Mouse (Mus musculus) CH12.LX (cell line): ENCODE measurements at regions not wholly inside any gene's neighbourhood (a gene's known extent, or its start where the extent isn't known, plus 50 kb on each side); places are given as distances from the start of the nearest gene placed in this dataset.

Experiments
- DNase-seq: peaks from one replicate; pipeline ENCODE4 v3.0.0-alpha.2; 2013; ENCODE audit errors: extremely low read depth
- H3K27ac ChIP-seq: 2 replicates; pipeline ENCODE4 v1.5.1; 2012; ENCODE audit warnings: low read depth, mild to moderate bottlenecking, control low read depth, moderate library complexity; ENCODE audit not compliant: insufficient read depth
- H3K27me3 ChIP-seq: replicated peaks from 2 replicates; pipeline ENCODE3; 2012; ENCODE audit warnings: inconsistent platforms
- H3K36me3 ChIP-seq, 2 experiments: replicated peaks in 1 of 2; 2 replicates each; pipeline versions ENCODE3 to v1.6.1; 2012; ENCODE audit warnings: inconsistent platforms in 1 of 2, low read length in 1 of 2, mild to moderate bottlenecking in 1 of 2, mixed read lengths in 1 of 2, moderate library complexity in 1 of 2; ENCODE audit not compliant: control insufficient read depth in 1 of 2, insufficient read depth in 1 of 2
- H3K4me1 ChIP-seq, 2 experiments: 2 replicates each; pipeline ENCODE4 v1.6.1; 2012; ENCODE audit warnings: inconsistent platforms in 1 of 2, moderate library complexity in 1 of 2; ENCODE audit not compliant: insufficient read depth in 2 of 2, control insufficient read depth in 1 of 2
- H3K4me2 ChIP-seq: 2 replicates; pipeline ENCODE4 v1.6.1; 2012; ENCODE audit warnings: low read depth, mild to moderate bottlenecking, control low read depth; ENCODE audit not compliant: poor library complexity, insufficient read depth, severe bottlenecking
- H3K4me3 ChIP-seq, 3 experiments: fragments of 150-350 bp in 1 of 3; sonication (generic) in 1 of 3; replicated peaks in 1 of 3; 2 replicates each; pipeline versions ENCODE3 to v1.5.1; 2011 to 2012; ENCODE audit warnings: low read depth in 2 of 3, low read length in 2 of 3, mild to moderate bottlenecking in 2 of 3, moderate library complexity in 2 of 3, control low read depth in 1 of 3, improper control_type of control experiment in 1 of 3, inconsistent platforms in 1 of 3, mixed read lengths in 1 of 3; ENCODE audit not compliant: poor library complexity in 1 of 3
- H3K79me2 ChIP-seq: replicated peaks from 2 replicates; pipeline ENCODE4 v1.6.1; 2012; ENCODE audit warnings: mild to moderate bottlenecking, moderate library complexity; ENCODE audit not compliant: control insufficient read depth, poor library complexity, insufficient read depth, severe bottlenecking; ENCODE audit errors: extremely low read depth
- H3K9ac ChIP-seq: 2 replicates; pipeline ENCODE4 v1.6.1; 2012; ENCODE audit warnings: low read depth, mild to moderate bottlenecking, control low read depth, moderate library complexity; ENCODE audit not compliant: insufficient read depth
- H3K9me3 ChIP-seq: replicated peaks from 2 replicates; pipeline ENCODE3; 2012; ENCODE audit warnings: low read length, inconsistent platforms, mixed read lengths
- BHLHE40 ChIP-seq: IDR thresholded peaks from 2 replicates; pipeline ENCODE4 v1.6.1; 2011; ENCODE audit warnings: mild to moderate bottlenecking, low read depth, low read length, improper control_type of control experiment
- CHD2 ChIP-seq: IDR thresholded peaks from 2 replicates; pipeline ENCODE4 v1.6.1; 2011; ENCODE audit warnings: low read length, improper control_type of control experiment
- ELF1 ChIP-seq: IDR thresholded peaks from 2 replicates; pipeline ENCODE4 v1.6.1; 2014; ENCODE audit warnings: low read depth, mild to moderate bottlenecking, inconsistent platforms, low read length, improper control_type of control experiment
- EP300 ChIP-seq: IDR thresholded peaks from 2 replicates; pipeline ENCODE4 v1.6.1; 2011; ENCODE audit warnings: low read length, improper control_type of control experiment
- ETS1 ChIP-seq: conservative IDR thresholded peaks from 2 replicates; pipeline ENCODE4 v1.6.1; 2012; ENCODE audit warnings: low read depth, mild to moderate bottlenecking, inconsistent platforms, low read length, improper control_type of control experiment, moderate library complexity
- HCFC1 ChIP-seq: IDR thresholded peaks from 2 replicates; pipeline ENCODE4 v1.6.1; 2012; ENCODE audit warnings: low read depth, mild to moderate bottlenecking, inconsistent platforms, low read length, improper control_type of control experiment
- JUN ChIP-seq: IDR thresholded peaks from 2 replicates; pipeline ENCODE4 v1.6.1; 2011; ENCODE audit warnings: low read depth, mild to moderate bottlenecking, low read length, improper control_type of control experiment, moderate library complexity; ENCODE audit not compliant: insufficient read depth
- JUND ChIP-seq: conservative IDR thresholded peaks from 2 replicates; pipeline ENCODE4 v1.6.1; 2011; ENCODE audit warnings: low read depth, low read length, improper control_type of control experiment
- KAT2A ChIP-seq: IDR thresholded peaks from 2 replicates; pipeline ENCODE4 v1.6.1; 2012; ENCODE audit warnings: low read length, improper control_type of control experiment, inconsistent platforms; ENCODE audit not compliant: insufficient replicate concordance
- MAZ ChIP-seq: IDR thresholded peaks from 2 replicates; pipeline ENCODE4 v1.6.1; 2012; ENCODE audit warnings: low read depth, mild to moderate bottlenecking, inconsistent platforms, low read length, improper control_type of control experiment, moderate library complexity
- MEF2A ChIP-seq: IDR thresholded peaks from 2 replicates; pipeline ENCODE4 v1.6.1; 2014; ENCODE audit warnings: low read depth, mild to moderate bottlenecking, inconsistent platforms, low read length, improper control_type of control experiment, borderline replicate concordance
- MXI1 ChIP-seq: IDR thresholded peaks from 2 replicates; pipeline ENCODE4 v1.6.1; 2011; ENCODE audit warnings: mild to moderate bottlenecking, low read depth, low read length, improper control_type of control experiment
- MYC ChIP-seq: IDR thresholded peaks from 2 replicates; pipeline ENCODE4 v1.6.1; 2011; ENCODE audit warnings: low read depth, mild to moderate bottlenecking, improper control_type of control experiment, low read length
- POLR2A ChIP-seq: IDR thresholded peaks from 2 replicates; pipeline ENCODE4 v1.6.1; 2011; ENCODE audit warnings: low read depth, mild to moderate bottlenecking, improper control_type of control experiment, low read length
- SIN3A ChIP-seq: IDR thresholded peaks from 2 replicates; pipeline ENCODE4 v1.6.1; 2012; ENCODE audit warnings: low read length, improper control_type of control experiment, inconsistent platforms
- SMC3 ChIP-seq: IDR thresholded peaks from 2 replicates; pipeline ENCODE4 v1.6.1; 2011; ENCODE audit warnings: low read depth, low read length, improper control_type of control experiment
- TBP ChIP-seq: conservative IDR thresholded peaks from 2 replicates; pipeline ENCODE4 v1.6.1; 2011; ENCODE audit warnings: low read depth, low read length, improper control_type of control experiment
- TCF12 ChIP-seq: IDR thresholded peaks from 2 replicates; pipeline ENCODE4 v1.6.1; 2014; ENCODE audit warnings: low read depth, mild to moderate bottlenecking, inconsistent platforms, low read length, improper control_type of control experiment
- UBTF ChIP-seq: IDR thresholded peaks from 2 replicates; pipeline ENCODE4 v1.6.1; 2012; ENCODE audit warnings: low read depth, mild to moderate bottlenecking, inconsistent platforms, low read length, improper control_type of control experiment, moderate library complexity
- USF2 ChIP-seq: conservative IDR thresholded peaks from 2 replicates; pipeline ENCODE4 v1.6.1; 2011; ENCODE audit warnings: low read depth, low read length, improper control_type of control experiment
- ZC3H11A ChIP-seq: IDR thresholded peaks from 2 replicates; pipeline ENCODE4 v1.6.1; 2012; ENCODE audit warnings: low read depth, mild to moderate bottlenecking, inconsistent platforms, low read length, improper control_type of control experiment
- ZMIZ1 ChIP-seq: IDR thresholded peaks from 2 replicates; pipeline ENCODE4 v1.6.1; 2012; ENCODE audit warnings: low read depth, mild to moderate bottlenecking, inconsistent platforms, low read length, improper control_type of control experiment
- ZNF384 ChIP-seq: IDR thresholded peaks from 2 replicates; pipeline ENCODE4 v1.6.1; 2012; ENCODE audit warnings: low read depth, low read length, improper control_type of control experiment, inconsistent platforms
- dilution Hi-C: fragments of 300-500 bp; cut with MboI; formaldehyde crosslinking; loops from 2 replicates; pipeline ENCODE4 v1.14.3; 2020; ENCODE audit warnings: low sequenced_read_pairs; ENCODE audit not compliant: extremely low pct_unique_long_range_greater_than_20kb, extremely low pct_ligation_motif_present
- in situ Hi-C: fragments of 300-500 bp; cut with MboI; formaldehyde crosslinking; loops from 3 replicates; pipeline ENCODE4 v1.14.3; 2019; ENCODE audit warnings: low sequenced_read_pairs, low pct_ligation_motif_present, low pct_unique_long_range_greater_than_20kb, mixed read lengths

DNA sequence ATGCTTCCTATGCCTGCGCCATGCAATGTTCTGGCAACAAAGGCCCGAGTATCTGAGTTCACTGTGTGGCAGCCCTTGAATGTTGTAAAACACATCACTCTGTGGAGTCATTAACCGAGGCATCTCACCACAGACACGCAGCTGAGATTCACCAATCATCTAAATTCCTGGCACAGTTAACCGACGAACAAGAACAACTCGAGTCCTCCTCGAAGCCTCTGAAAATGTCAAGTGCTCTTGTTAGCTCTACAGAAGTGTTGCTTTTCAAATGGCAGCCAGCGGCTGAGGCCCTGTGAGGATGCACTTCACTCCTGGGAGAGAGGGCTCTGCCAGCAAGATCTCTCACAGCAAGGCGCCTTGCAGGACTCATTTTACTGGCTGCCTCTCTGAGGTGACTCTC is 173.0 kb downstream of the Syk start:
- H3K36me3 ChIP-seq, result no peaks in the 10 kb centered on the region
- peaks cover 2% of the 10 kb centered on the region for H3K27me3 ChIP-seq
- no peaks in the 10 kb centered on the region for H3K79me2 ChIP-seq
- dilution Hi-C loops (no loop called here), in situ Hi-C loops (no loop called here)
- H3K9me3 ChIP-seq, result no peaks in the 10 kb centered on the region
- no peak overlapping the region for H3K27ac ChIP-seq
- no peak overlapping the region for H3K4me3 ChIP-seq
- TF ChIP-seq UBTF, result no peak
- TF ChIP-seq MAZ, result no peak
- TF ChIP-seq POLR2A, result no peak
- TF ChIP-seq JUN, result no peak
- no peak for TF ChIP-seq SMC3
- TF ChIP-seq MEF2A, result no peak
- no peak for TF ChIP-seq ZMIZ1
- TF ChIP-seq HCFC1, result no peak
- TF ChIP-seq SIN3A, result no peak
- H3K4me1 ChIP-seq, result peaks cover 3 to 14% of the 10 kb centered on the region in 2 experiments; a peak in 2 of 4 replicates
- H3K9ac ChIP-seq, result no peak overlapping the region
- DNase-seq, result no peak
- H3K4me2 ChIP-seq, result no peak overlapping the region

GRCm38 (mm10) chr13:52765508-52766181 is 163.8 kb downstream of the Auh start:
- H3K4me2 ChIP-seq, result no peak overlapping the region
- H3K36me3 ChIP-seq, result no peaks in the 10 kb centered on the region
- TF ChIP-seq MXI1 (no peak), TCF12 (no peak), KAT2A (no peak), CHD2 (no peak), ZC3H11A (no peak), POLR2A (no peak), ELF1 (no peak), BHLHE40 (no peak), JUN (no peak), USF2 (no peak), HCFC1 (no peak), EP300 (no peak), SIN3A (no peak), ZNF384 (no peak), TBP (no peak), MYC (no peak), ETS1 (no peak), JUND (no peak)
- TF ChIP-seq, all 38 proteins: peak for 0
- Histone ChIP-seq H3K79me2 (no peaks in the 10 kb centered on the region), H3K9ac (no peak overlapping the region), H3K9me3 (peaks cover 3% of the 10 kb centered on the region), H3K4me1 (no peaks in the 10 kb centered on the region), H3K27ac (no peak overlapping the region), H3K4me3 (no peak overlapping the region), H3K27me3 (no peaks in the 10 kb centered on the region)
- in situ Hi-C loops, result no loop called here
- no peak for DNase-seq
- dilution Hi-C loops, result no loop called here
